Mouse (Mus musculus): ENCODE measurements around the gene Ecsit. TPM values are rescaled to one million over a fixed set of nuclear protein-coding genes. Genes with fewer than 3 reads are reported as not detected.
"Not testable (repeated sequence)": the region's sequence is repeated elsewhere in the genome, so short reads cannot be mapped to it uniquely, and the experiment has no call there.

The Ecsit gene
- polyA plus RNA-seq, 1 experiment: 95.3 TPM

DNA sequence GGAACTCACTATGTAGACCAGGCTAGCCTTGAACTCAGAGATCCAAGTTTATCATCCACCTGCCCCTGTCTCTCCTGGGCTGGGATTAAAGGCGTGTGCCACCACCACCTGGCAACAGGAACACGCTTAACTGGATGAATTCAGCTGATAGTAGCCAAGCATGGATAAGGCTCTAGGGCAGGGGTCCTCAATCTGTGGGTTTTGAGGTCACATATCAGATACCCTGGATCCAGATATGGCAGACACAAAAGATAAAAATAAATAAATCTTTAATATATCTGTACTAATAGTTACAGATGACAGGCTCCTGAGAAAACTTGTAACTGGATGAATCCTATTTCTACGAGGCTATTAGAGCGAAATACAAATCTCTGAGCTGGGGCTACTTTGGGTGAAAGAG lies 30.4 kb upstream of the Ecsit start:
- Histone ChIP-seq H3K4me1 (ENCODE audit: control insufficient read depth, insufficient read depth, insufficient read length, low read length) (peaks cover 14% of the 10 kb centered on the region; the same call in 1 of the 2 replicates), H3K4me3 (ENCODE audit: insufficient read depth, low read depth, low read length) (peak overlapping the region; percentile 89; the same call in 1 of the 2 replicates), H3K27ac (replicated peaks; ENCODE audit: low read depth, low read length) (no peak overlapping the region)

GRCm38 (mm10) chr9:22108194-22108593 lies 23.0 kb upstream of the Ecsit start:
- no peak overlapping the region for H3K4me3 ChIP-seq (ENCODE audit: insufficient read depth, low read depth, low read length)
- H3K27ac ChIP-seq (replicated peaks; ENCODE audit: low read depth, low read length): no peak overlapping the region
- H3K4me1 ChIP-seq (ENCODE audit: control insufficient read depth, insufficient read depth, insufficient read length, low read length): peaks cover 3% of the 10 kb centered on the region; the same call in 1 of the 2 replicates

- Histone ChIP-seq H3K4me1 (ENCODE audit: control insufficient read depth, insufficient read depth, insufficient read length, low read length) (peaks cover 2% of the 10 kb centered on the region; the same call in 1 of the 2 replicates), H3K4me3 (ENCODE audit: insufficient read depth, low read depth, low read length) (no peak overlapping the region), H3K27ac (replicated peaks; ENCODE audit: low read depth, low read length) (no peak overlapping the region)
Measured at GRCm38 (mm10) chr9:22099922-22100321, 14.7 kb upstream of the Ecsit start.

GRCm38 (mm10) chr9:22098993-22099696 lies 13.9 kb upstream of the Ecsit start, which contains the start of gene Cnn1:
Cnn1 (plus strand) TSS chr9:22099216.
- H3K4me1 ChIP-seq (ENCODE audit: control insufficient read depth, insufficient read depth, insufficient read length, low read length): peaks cover 2% of the 10 kb centered on the region; the same call in 1 of the 2 replicates
- H3K4me3 ChIP-seq (ENCODE audit: insufficient read depth, low read depth, low read length): no peak within 1 kb of the TSS
- no peak within 1 kb of the TSS for H3K27ac ChIP-seq (replicated peaks; ENCODE audit: low read depth, low read length)

DNA sequence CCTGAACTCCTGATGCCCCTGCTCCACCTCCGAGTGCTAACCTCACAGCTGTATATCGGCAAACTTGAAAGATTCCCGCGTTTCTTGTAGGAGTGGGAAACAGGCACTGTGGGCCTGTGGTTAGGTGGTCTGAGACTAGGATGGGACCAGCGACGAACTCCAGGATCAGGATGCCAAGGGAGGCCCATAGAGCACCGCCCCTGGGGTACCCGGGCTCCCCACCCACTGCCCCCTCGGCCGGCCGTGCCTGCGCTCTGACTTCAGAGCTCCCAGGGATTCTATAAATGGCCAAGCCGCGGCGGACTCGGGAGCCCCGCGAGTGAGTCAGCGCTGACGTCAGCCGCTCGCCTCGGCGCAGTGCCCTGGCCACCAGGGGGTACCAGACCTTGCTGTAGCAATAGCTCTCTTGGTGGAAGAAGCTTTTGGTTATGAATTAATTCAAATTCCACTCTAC lies 10.6 kb upstream of the Ecsit start:
- H3K27ac ChIP-seq (replicated peaks; ENCODE audit: low read depth, low read length): no peak overlapping the region
- peaks cover 2% of the 10 kb centered on the region; the same call in 1 of the 2 replicates for H3K4me1 ChIP-seq (ENCODE audit: control insufficient read depth, insufficient read depth, insufficient read length, low read length)
- H3K4me3 ChIP-seq (ENCODE audit: insufficient read depth, low read depth, low read length): peak overlapping the region; percentile 40

GRCm38 (mm10) chr9:22092746-22093145 lies 7.5 kb upstream of the Ecsit start:
- H3K27ac ChIP-seq (replicated peaks; ENCODE audit: low read depth, low read length): no peak overlapping the region
- no peak overlapping the region for H3K4me3 ChIP-seq (ENCODE audit: insufficient read depth, low read depth, low read length)
- peaks cover 2% of the 10 kb centered on the region; the same call in 1 of the 2 replicates for H3K4me1 ChIP-seq (ENCODE audit: control insufficient read depth, insufficient read depth, insufficient read length, low read length)

DNA sequence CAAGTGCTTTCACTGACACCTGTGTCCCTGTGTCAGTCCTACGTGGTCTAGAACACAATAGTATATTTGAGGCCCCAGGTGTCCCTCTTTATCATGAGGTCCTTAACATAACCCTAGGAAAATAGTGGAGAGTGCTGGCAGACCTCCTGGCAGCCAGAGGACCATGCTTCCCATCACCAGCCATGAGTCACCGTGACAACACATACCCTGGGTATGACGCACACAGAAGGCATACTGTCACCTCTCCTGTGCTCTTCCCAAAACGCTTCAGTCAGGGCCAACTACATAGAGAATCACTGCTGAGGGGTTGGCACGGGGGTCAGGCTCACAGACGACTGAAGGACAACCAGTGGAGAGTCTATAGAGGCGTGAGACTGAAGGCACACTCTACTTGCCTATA lies 4.7 kb upstream of the Ecsit start:
- H3K27ac ChIP-seq (replicated peaks; ENCODE audit: low read depth, low read length): no peak overlapping the region
- H3K4me3 ChIP-seq (ENCODE audit: insufficient read depth, low read depth, low read length): no peak overlapping the region
- no peaks in the 10 kb centered on the region for H3K4me1 ChIP-seq (ENCODE audit: control insufficient read depth, insufficient read depth, insufficient read length, low read length)

GRCm38 (mm10) chr9:22089281-22089680 lies 4.0 kb upstream of the Ecsit start:
- Histone ChIP-seq H3K4me3 (ENCODE audit: insufficient read depth, low read depth, low read length) (no peak overlapping the region), H3K4me1 (ENCODE audit: control insufficient read depth, insufficient read depth, insufficient read length, low read length) (no peaks in the 10 kb centered on the region), H3K27ac (replicated peaks; ENCODE audit: low read depth, low read length) (no peak overlapping the region)

DNA sequence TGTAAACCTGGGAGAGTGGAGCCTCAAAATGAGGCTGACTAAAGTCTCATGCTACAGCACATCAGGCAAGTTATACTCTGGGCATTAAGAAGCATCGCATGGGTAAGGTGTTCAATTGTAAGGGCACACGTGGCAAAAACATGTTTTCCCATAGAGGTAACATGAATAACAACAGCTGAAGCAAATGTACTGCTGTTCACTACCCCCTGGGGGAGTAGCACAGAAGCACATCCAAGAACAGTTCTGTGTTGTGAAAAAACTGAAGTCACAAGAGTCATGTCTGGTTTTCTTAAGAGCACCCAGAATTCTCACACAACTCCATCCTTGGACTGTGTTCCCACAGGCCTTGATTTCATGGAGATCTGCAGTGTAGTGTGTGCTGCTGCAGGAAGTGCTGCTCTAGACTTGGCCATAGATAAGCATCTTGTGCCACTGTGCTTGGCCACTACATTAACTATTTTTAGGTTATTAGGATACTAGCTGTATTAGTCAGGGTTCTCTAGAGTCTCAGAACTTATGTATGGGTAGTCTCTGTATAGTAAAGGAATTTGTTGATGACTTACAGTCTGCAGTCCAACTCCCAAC lies 1.9 kb upstream of the Ecsit start:
- Histone ChIP-seq H3K4me1 (ENCODE audit: control insufficient read depth, insufficient read depth, insufficient read length, low read length) (no peaks in the 10 kb centered on the region), H3K27ac (replicated peaks; ENCODE audit: low read depth, low read length) (no peak overlapping the region), H3K4me3 (ENCODE audit: insufficient read depth, low read depth, low read length) (no peak overlapping the region)

GRCm38 (mm10) chr9:22086012-22086411 lies 774 bp upstream of the Ecsit start:
- no peaks in the 10 kb centered on the region for H3K4me1 ChIP-seq (ENCODE audit: control insufficient read depth, insufficient read depth, insufficient read length, low read length)
- peak overlapping the region; percentile 45; the same call in 1 of the 2 replicates for H3K27ac ChIP-seq (replicated peaks; ENCODE audit: low read depth, low read length)
- peak overlapping the region; percentile 65 for H3K4me3 ChIP-seq (ENCODE audit: insufficient read depth, low read depth, low read length)

DNA sequence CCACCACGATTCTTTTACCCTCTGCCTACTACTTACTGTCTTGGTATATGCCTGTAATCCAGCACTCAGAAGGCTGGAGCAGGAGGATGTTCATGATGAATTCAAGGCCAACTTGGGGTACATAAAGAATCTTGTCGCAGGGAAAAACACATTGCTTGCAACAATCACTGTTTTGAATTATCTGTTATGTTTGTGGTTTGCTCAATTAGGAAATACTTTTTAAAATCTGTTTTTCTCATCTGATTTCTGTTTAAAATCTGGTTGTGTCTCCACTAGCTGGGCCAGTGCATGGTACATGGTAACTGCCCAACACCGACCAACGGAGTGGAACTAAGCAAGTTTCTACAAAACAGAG lies 594 bp downstream of the Ecsit start:
- Histone ChIP-seq H3K4me3 (ENCODE audit: insufficient read depth, low read depth, low read length) (peak overlapping the region; percentile 86), H3K27ac (replicated peaks; ENCODE audit: low read depth, low read length) (peak overlapping the region; percentile 79; the same call in 1 of the 2 replicates), H3K4me1 (ENCODE audit: control insufficient read depth, insufficient read depth, insufficient read length, low read length) (no peaks in the 10 kb centered on the region)

DNA sequence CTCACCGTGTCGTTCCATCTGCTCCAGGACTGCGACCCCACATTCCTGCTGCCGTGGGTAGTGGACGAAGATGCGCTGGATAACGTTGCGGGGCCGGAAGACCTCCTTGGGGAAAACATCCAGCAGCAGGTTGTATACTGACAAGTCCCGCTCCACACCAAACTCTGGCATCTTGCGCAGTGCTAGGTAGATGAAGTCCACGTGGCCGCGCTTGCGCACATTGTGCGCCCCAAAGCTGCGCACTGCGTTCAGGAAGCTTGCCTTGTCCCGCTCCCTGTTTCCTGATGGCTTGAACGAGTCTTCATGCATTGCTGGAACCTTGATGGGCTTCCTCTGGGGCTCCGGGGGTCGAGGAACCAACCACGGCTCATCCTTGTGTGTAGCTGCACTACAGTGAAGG lies 9.0 kb downstream of the Ecsit start:
- Histone ChIP-seq H3K27ac (replicated peaks; ENCODE audit: low read depth, low read length) (no peak overlapping the region), H3K4me1 (ENCODE audit: control insufficient read depth, insufficient read depth, insufficient read length, low read length) (0 out of 2 replicates have a peak, but pooled peaks cover 2% of the 10 kb centered on the region), H3K4me3 (ENCODE audit: insufficient read depth, low read depth, low read length) (no peak overlapping the region)

DNA sequence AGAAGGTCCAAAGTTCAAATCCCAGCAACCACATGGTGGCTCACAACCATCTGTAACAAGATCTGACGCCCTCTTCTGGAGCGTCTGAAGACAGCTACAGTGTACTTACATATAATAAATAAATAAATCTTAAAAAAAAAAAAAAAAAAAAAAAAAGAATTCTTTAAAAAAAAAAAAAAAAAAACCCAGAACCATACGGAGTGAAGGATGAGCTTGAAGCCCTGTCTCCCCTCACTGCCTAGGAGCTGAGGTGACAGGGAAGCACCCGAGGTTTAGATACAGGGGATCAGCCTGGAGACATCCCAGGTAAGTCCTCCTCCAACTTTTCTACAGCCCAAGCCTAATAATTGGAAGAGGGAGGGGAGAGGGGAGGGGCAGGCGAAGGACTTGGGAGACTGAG lies 9.5 kb downstream of the Ecsit start:
- not testable (repeated sequence) for H3K4me3 ChIP-seq (ENCODE audit: insufficient read depth, low read depth, low read length); H3K27ac ChIP-seq (replicated peaks; ENCODE audit: low read depth, low read length); H3K4me1 ChIP-seq (ENCODE audit: control insufficient read depth, insufficient read depth, insufficient read length, low read length)

GRCm38 (mm10) chr9:22072276-22072675 lies 13.0 kb downstream of the Ecsit start:
- Histone ChIP-seq H3K4me1 (ENCODE audit: control insufficient read depth, insufficient read depth, insufficient read length, low read length) (0 out of 2 replicates have a peak, but pooled peaks cover 2% of the 10 kb centered on the region), H3K4me3 (ENCODE audit: insufficient read depth, low read depth, low read length) (no peak overlapping the region; the same call in 1 of the 2 replicates), H3K27ac (replicated peaks; ENCODE audit: low read depth, low read length) (no peak overlapping the region)

DNA sequence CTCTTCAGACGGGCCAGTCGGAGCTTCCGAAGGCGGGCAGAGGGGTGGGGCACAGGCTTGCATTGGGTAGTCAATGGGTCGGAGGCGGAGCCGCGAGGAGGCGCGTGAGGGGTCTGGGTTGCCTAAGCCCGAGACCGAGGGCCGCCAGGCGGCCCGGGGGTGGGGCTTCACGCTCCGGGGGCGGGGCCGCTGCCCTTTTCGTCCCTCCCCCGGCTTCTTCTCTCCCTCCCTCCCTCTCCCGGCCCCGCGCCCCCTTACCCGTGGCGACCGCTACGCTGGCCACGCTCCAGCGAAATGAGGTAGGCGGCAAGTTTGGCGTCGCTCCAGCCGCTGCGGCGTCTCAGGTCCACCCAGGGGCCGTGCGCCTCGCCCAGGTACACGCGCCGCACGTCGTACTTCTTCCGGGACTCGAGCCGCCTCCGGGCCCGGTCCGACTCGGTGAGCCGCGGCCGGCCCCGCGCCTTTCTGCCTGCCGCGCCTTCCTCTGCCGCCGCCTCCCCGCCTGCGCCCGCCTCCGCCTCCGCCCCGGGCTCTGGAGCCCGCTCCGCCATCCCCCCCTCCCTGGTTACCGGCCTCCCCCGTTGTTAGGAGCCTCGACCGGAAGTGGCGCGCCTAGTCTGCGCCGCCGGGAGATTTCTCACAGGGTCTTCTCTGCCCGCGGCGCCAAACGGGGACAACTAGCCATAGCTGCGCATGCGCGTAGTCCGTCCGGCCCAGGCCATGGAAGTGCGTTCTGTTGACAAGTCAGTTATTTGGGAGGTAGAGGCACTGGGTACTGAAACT lies 14.3 kb downstream of the Ecsit start, which contains the start of the genes Gm49318 and Zfp653:
Gene Gm49318, minus strand, starts transcription at position 469 of the 783 bp plus-strand sequence.
Gene Zfp653, minus strand, starts transcription at position 586 of the 783 bp plus-strand sequence.
- H3K27ac ChIP-seq (replicated peaks; ENCODE audit: low read depth, low read length): peak within 1 kb of the TSS; percentile 86
- H3K4me1 ChIP-seq (ENCODE audit: control insufficient read depth, insufficient read depth, insufficient read length, low read length): 0 out of 2 replicates have a peak, but pooled peaks cover 2% of the 10 kb centered on the region
- peak within 1 kb of the TSS; percentile 99 for H3K4me3 ChIP-seq (ENCODE audit: insufficient read depth, low read depth, low read length)

Measured in brown adipose tissue, adult 24 weeks (tissue).